Mouse (Mus musculus): ENCODE data around the gene Ggt1.

DNA sequence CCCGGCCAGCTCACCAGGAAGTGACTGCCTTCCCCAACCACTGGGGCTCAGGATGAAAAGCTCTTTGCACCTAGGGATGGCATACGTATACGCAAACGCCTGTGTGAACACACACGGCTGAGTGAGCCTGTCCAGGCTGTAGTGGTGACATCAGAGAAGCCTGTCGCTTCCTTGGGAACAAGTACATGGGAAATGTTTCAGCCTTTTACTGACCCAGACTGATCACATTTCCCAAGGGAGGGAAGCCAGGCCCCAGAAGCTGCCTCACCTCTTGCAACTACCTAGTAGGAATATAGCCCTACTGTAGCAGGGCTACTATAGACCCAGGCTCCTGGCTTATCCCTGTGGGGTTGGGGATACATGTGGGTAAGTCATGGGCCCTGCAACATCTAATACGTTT, 31.2 kb downstream of the Ggt1 start:
- no peak for TF ChIP-seq CTCF (conservative IDR thresholded peaks at IDR 0.05 in 1 of 2, IDR thresholded peaks at IDR 0.05 in 1 of 2; ENCODE audit: low read depth in 2 of 2, low read length in 2 of 2)
- no peak for TF ChIP-seq MAFK (IDR thresholded peaks at IDR 0.05; ENCODE audit: insufficient replicate concordance, low read length)
- no peak for TF ChIP-seq SIN3A (IDR thresholded peaks at IDR 0.05; ENCODE audit: low read length)
- no peak for TF ChIP-seq HCFC1 (IDR thresholded peaks at IDR 0.05; ENCODE audit: low read depth, low read length)
- no peak for TF ChIP-seq MAZ (IDR thresholded peaks at IDR 0.05; ENCODE audit: low read depth, low read length)
- no peak for TF ChIP-seq RCOR1 (conservative IDR thresholded peaks at IDR 0.05; ENCODE audit: low read depth, low read length)
- TF ChIP-seq ETS1 (conservative IDR thresholded peaks at IDR 0.05; ENCODE audit: low read depth, low read length), result no peak
- no peak for TF ChIP-seq PAX5 (IDR thresholded peaks at IDR 0.05; ENCODE audit: low read length)
